Mouse (Mus musculus) embryonic facial prominence, embryonic 15.5 days (tissue): ENCODE measurements around the gene Naa80. TPM values are rescaled to one million over a fixed set of nuclear protein-coding genes. Genes with fewer than 3 reads are reported as not detected.
A peak's percentile ranks its signal among the peaks of the same experiment; 100 is the strongest.

ENCODE experiments used
- ATAC-seq: fragments of 200-750 bp; cut with Nextera tagmentation; 2 replicates; pipeline ENCODE4 v1.8.0; 2017; ENCODE audit warnings: low read depth, moderate TSS enrichment; ENCODE audit not compliant: insufficient number of reproducible peaks, low FRiP score, low TSS enrichment
- H3K27ac ChIP-seq: fragments of 300-500 bp; sonication (generic); replicated peaks from 2 replicates; pipeline ENCODE4 v1.5.1; 2015; ENCODE audit warnings: mild to moderate bottlenecking, inconsistent platforms
- H3K27me3 ChIP-seq: fragments of 300-500 bp; sonication (generic); 2 replicates; pipeline ENCODE4 v1.6.1; 2015; ENCODE audit warnings: inconsistent platforms
- H3K36me3 ChIP-seq: fragments of 300-500 bp; sonication (generic); 2 replicates; pipeline ENCODE4 v1.6.1; 2015; ENCODE audit warnings: mild to moderate bottlenecking, inconsistent platforms
- H3K4me1 ChIP-seq: fragments of 300-500 bp; sonication (generic); 2 replicates; pipeline ENCODE4 v1.6.1; 2015; ENCODE audit warnings: inconsistent platforms
- H3K4me2 ChIP-seq: fragments of 300-500 bp; sonication (generic); replicated peaks from 2 replicates; pipeline ENCODE4 v1.6.1; 2015; ENCODE audit warnings: mild to moderate bottlenecking, inconsistent platforms
- H3K4me3 ChIP-seq: fragments of 300-500 bp; sonication (generic); replicated peaks from 2 replicates; pipeline ENCODE4 v1.5.1; 2015; ENCODE audit warnings: mild to moderate bottlenecking, inconsistent platforms
- H3K9ac ChIP-seq: fragments of 300-500 bp; sonication (generic); 2 replicates; pipeline ENCODE4 v1.6.1; 2015; ENCODE audit warnings: inconsistent platforms
- H3K9me3 ChIP-seq: fragments of 300-500 bp; sonication (generic); replicated peaks from 2 replicates; pipeline ENCODE4 v1.6.1; 2016; ENCODE audit warnings: inconsistent platforms
- WGBS: fragments of 180-500 bp; shearing (Covaris S2); methylation state at CpG from one replicate; pipeline ENCODE4 v1.1.7; 2015; 5-methylcytosine and 5-hydroxymethylcytosine counted together
- polyA plus RNA-seq: library from polyadenylated mRNA; unstranded; fragments of >200 nt; fragmentation: Nextera tagmentation; extraction: Ambion mirVana; gene quantifications from 2 replicates; pipeline ENCODE4 v1.2.1, GENCODE M21; 2015

Gene Naa80
- polyA plus RNA-seq, 1 experiment from 2014 or later, result 22.8 TPM

DNA sequence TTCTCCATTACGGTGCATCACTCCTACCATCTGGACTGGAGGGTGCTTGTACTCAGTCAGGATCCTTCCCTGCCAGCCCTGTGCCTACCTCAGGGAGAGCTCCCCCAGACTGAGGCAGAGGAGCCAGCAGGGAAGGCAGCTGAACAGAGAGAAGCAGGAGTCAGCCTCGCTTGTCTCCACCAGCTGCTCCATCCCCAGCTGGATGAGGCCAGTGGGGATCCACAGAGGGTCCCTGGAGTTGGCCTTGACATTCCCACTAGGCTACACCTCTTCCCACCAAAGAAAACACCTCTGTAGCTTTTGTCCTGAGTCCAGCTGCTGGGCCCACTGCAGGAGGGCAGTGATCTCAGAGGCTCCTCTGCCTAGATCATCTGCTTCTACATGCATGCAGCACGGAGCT, 46.3 kb downstream of the Naa80 start:
- Histone ChIP-seq H3K27ac (peak overlapping the region; percentile 94; the same call in 1 of the 2 replicates), H3K4me2 (no peak overlapping the region), H3K9me3 (no peaks in the 10 kb centered on the region), H3K9ac (no peak overlapping the region), H3K4me1 (peaks cover 69% of the 10 kb centered on the region), H3K36me3 (peaks cover 44% of the 10 kb centered on the region), H3K4me3 (no peak overlapping the region), H3K27me3 (no peaks in the 10 kb centered on the region)
- WGBS, result 82% methylated on average over 3 of the region's 3 CpGs
- ATAC-seq, result no peak

DNA sequence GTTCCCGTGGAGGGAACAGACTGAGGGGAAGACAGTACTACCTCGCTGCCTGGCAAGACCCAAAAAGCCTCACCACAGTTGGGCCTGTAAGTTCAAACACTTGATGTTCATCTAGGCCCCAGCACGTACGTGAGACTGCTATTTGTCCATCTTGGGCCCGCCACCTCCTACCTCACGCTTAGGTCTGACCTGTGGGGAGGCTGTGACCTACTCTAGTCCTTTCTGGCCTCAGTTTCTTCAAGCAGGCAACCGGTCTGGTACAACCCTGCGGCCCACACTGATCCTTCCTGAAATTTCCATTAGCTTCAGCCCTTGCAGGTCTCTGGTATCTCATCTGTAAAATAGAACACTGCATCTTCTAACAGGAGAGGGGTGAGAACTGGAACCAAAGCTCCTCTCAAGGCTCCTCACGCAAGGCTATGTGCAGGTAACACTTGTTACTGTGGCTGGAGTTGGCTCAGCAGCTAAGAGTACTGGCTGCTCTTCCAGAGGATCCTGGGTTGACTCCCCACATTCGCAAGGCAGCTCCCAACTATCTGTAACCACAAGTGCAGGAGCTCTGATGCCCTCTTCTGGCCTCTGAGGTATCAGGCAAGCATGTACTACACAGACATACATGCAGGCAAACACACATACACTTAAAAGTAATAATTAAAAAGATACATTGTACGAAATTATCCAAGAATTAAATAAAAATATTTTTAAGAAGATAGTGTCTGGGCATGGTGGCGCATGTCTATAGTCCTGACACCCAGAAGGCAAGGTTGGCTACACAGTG, 46.9 kb downstream of the Naa80 start:
- Histone ChIP-seq H3K9me3 (no peaks in the 10 kb centered on the region), H3K27me3 (no peaks in the 10 kb centered on the region), H3K4me2 (no peak overlapping the region), H3K4me1 (peaks cover 70% of the 10 kb centered on the region), H3K27ac (peak overlapping the region; percentile 94), H3K9ac (no peak overlapping the region), H3K4me3 (no peak overlapping the region), H3K36me3 (peaks cover 38% of the 10 kb centered on the region)
- 89% methylated on average over 12 of the region's 12 CpGs for WGBS
- no peak for ATAC-seq

DNA sequence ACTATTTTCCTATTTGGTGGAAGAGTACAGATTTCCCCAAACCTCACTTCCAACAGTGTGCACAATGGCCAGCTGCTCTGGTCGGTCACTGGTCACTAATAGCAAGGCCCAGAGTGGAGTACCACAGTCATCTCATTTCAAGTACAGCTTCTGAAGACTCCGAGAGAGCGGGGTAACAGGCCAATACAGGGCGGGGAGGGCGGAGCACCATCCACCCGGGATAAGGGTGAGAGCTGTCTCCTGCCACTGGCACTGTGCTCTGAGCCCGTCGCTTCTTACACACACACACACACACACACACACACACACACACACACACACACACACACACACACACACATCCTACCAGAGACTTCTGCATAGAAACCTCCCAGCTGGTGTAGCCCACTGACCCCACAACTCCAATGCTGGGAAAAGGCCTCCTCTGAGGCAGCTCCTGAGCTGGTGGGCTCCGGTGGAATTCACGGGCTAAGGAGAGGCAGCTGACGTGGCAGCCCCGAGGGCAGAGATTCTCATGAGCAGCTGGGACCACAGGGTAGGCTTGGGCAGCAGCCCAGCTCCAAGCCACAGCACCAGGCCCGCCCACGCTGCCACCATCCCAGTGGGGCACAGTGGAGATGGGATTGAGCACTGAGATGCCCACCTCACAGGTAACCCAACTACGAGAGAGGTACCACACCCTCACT, 47.6 kb downstream of the Naa80 start:
- peak; percentile 71 for ATAC-seq
- 28% methylated on average over 15 of the region's 15 CpGs for whole genome bisulfite sequencing
- peak overlapping the region; percentile 94 for H3K27ac ChIP-seq
- H3K36me3 ChIP-seq, result peaks cover 38% of the 10 kb centered on the region
- H3K27me3 ChIP-seq, result no peaks in the 10 kb centered on the region
- H3K9me3 ChIP-seq, result no peaks in the 10 kb centered on the region
- peak overlapping the region; percentile 2; the same call in 1 of the 2 replicates for H3K9ac ChIP-seq
- H3K4me1 ChIP-seq, result peaks cover 73% of the 10 kb centered on the region
- H3K4me2 ChIP-seq, result peak overlapping the region; percentile 38
- peak overlapping the region; percentile 22 for H3K4me3 ChIP-seq

DNA sequence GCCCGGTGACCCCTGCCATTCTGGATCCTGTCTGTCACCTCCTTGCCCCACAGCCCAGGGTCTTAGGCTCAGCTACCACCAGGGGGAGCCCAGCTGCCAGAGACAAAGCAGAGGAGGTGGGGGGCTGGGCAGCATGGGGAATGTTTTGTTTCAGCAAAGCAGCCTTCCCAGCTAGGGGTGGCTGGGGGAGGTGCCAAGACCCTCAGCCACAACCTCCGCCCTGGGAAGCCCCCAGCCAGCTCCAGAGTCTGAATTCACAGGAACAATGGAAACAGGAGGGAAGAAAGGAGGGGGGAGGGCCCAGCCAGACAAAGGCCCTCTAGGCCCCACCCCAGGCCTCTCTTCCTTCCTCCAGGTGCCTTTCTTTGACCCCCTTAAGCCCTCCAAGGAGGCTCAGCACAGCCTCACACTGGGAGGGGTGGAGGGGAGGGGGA, 48.2 kb downstream of the Naa80 start:
- no peaks in the 10 kb centered on the region for H3K9me3 ChIP-seq
- peaks cover 37% of the 10 kb centered on the region for H3K36me3 ChIP-seq
- ATAC-seq, result peak; percentile 63
- WGBS, result 0% methylated on average over 2 of the region's 2 CpGs
- no peaks in the 10 kb centered on the region for H3K27me3 ChIP-seq
- peak overlapping the region; percentile 38 for H3K4me2 ChIP-seq
- H3K4me3 ChIP-seq, result peak overlapping the region; percentile 22
- peaks cover 79% of the 10 kb centered on the region for H3K4me1 ChIP-seq
- peak overlapping the region; percentile 2; the same call in 1 of the 2 replicates for H3K9ac ChIP-seq
- peak overlapping the region; percentile 94 for H3K27ac ChIP-seq

DNA sequence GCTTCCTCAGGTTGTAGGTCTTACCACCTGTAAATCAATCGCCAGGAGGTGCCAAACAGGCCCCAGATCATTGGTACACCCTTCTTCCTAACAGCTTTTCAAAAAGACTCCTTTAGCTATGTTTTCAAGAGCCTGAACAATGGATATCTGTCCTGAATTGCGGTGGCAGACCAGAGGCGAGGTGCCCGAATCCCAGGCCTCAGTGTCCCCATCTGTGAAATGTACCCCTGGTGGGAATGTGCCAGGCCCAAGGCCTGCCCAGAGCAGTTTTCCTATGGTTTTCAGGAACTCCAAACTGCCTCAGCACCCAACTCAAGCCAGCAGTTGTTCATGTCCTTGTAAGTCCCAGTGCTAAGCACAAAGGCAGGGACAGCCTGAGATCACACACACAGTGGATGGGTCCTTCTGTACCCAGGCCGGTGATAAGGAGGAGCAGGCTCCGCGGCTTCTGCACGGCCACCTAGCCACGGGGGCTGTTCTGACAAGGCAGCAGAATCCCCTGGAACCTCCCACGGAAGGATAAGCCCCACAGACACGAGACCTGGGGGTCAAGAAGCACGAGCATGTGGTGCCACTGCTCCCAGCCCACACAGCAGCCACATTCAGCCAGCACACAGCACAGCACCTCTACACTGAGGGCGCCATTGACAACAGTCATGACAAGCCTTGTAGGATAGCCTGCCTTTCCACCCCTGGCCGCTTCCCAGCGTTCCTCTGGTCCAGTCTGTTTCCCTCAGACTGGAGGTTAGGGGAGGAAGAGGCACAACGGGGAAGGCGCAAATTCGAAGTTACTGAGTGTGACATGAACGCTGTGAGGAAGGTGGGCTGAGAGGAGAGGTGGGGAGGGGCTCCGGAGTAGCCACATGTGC, 48.9 kb downstream of the Naa80 start:
- Histone ChIP-seq H3K9me3 (no peaks in the 10 kb centered on the region), H3K4me3 (no peak overlapping the region), H3K4me1 (peaks cover 86% of the 10 kb centered on the region), H3K36me3 (peaks cover 29% of the 10 kb centered on the region), H3K9ac (peak overlapping the region; percentile 2; the same call in 1 of the 2 replicates), H3K27ac (peak overlapping the region; percentile 94), H3K4me2 (peak overlapping the region; percentile 38), H3K27me3 (no peaks in the 10 kb centered on the region)
- 41% methylated on average over 20 of the region's 20 CpGs for WGBS
- ATAC-seq, result no peak

DNA sequence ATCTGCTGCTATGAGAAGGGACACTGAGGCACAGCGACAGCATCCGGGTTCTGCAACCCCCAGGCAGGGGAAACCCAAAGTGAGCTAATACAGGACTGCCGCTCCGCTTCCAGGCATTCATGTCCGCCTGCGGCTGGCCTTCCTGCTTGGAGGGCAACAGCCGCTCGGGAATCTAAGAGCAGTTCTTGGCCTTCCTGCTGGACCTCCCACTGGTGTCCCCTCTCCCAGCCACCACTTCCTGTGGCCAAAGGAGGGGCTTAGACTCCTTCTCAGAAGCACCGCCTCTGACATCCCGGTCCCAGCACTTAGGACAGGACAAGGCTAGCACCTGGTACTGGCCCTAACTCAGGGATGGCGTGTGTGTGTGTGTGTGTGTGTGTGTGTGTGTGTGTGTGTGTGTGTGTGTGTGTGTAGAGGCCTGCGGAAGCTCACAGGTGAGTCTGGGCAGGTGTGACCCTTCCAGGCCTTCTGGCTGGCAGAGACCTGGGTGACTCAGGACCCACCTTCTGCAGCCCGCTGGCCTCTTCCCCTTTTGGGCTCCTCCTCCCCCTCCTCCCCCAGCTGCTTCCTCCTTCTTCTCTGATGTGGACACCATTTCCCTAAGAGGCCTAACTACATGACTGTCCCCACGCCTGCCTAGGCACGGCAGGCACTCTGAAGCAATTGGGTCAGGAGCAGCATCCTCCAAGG, 50.2 kb downstream of the Naa80 start:
- Histone ChIP-seq H3K4me2 (peak overlapping the region; percentile 17), H3K9ac (0 out of 2 replicates have a peak overlapping the region, but pooled peaks have one; percentile 4), H3K4me1 (peaks cover 94% of the 10 kb centered on the region), H3K4me3 (no peak overlapping the region), H3K27me3 (no peaks in the 10 kb centered on the region), H3K27ac (peak overlapping the region; percentile 94), H3K9me3 (no peaks in the 10 kb centered on the region), H3K36me3 (peaks cover 17% of the 10 kb centered on the region)
- no peak for ATAC-seq
- WGBS, result 54% methylated on average over 15 of the region's 15 CpGs

DNA sequence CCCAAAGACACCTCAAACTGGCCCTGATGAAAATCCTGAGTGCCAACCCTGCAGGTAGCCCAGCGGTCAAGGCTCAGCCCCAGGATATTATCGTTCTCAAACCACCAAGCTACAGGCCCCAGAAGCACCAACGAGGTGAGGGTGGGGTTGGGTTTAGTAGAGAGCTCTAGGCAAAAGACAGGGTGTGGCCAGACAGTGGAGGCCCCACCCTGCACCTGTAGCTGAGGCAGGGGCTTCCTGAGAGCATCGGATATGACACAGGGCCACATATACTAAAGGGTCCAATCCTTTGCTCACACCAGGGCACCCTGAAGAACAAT, 50.7 kb downstream of the Naa80 start:
- H3K4me2 ChIP-seq, result peak overlapping the region; percentile 17
- H3K4me3 ChIP-seq, result no peak overlapping the region
- no peak overlapping the region for H3K9ac ChIP-seq
- peak overlapping the region; percentile 94 for H3K27ac ChIP-seq
- H3K27me3 ChIP-seq, result no peaks in the 10 kb centered on the region
- no peaks in the 10 kb centered on the region for H3K9me3 ChIP-seq
- WGBS, result 32% methylated on average over 4 of the region's 4 CpGs
- peaks cover 94% of the 10 kb centered on the region for H3K4me1 ChIP-seq
- ATAC-seq, result no peak
- peaks cover 12% of the 10 kb centered on the region for H3K36me3 ChIP-seq

DNA sequence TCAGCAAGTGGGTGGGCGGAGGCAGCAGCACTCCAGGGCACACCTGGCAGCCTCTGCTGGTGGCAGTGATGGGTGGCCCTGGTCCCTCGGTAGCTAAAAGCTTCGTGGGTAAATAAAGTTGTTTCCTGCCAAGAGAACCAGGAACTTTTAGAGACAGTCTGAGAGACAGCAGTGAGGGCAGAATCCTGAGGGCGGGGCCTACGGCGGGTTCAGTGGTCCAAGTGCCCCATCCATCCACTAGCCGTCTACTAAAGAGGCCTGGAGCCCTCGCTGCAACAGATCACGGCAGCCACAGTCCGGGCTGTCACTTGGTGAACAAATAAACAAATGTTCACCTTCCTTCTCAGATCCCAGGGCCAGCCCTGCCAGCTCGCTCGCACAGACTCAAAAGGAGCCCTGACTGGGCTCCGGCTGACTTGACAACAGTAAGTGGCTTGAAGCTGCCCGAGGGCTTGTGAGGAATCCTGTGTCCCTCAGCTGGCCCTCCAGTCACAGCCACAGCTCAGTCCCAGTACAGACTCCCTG, 51.3 kb downstream of the Naa80 start:
- peak overlapping the region; percentile 15; the same call in 1 of the 2 replicates for H3K4me3 ChIP-seq
- H3K27ac ChIP-seq, result peak overlapping the region; percentile 94
- H3K9me3 ChIP-seq, result no peaks in the 10 kb centered on the region
- peaks cover 8% of the 10 kb centered on the region for H3K36me3 ChIP-seq
- no peak for ATAC-seq
- H3K4me1 ChIP-seq, result peaks cover 91% of the 10 kb centered on the region
- 17% methylated on average over 14 of the region's 14 CpGs for WGBS
- H3K27me3 ChIP-seq, result no peaks in the 10 kb centered on the region
- H3K9ac ChIP-seq, result no peak overlapping the region
- H3K4me2 ChIP-seq, result peak overlapping the region; percentile 36

DNA sequence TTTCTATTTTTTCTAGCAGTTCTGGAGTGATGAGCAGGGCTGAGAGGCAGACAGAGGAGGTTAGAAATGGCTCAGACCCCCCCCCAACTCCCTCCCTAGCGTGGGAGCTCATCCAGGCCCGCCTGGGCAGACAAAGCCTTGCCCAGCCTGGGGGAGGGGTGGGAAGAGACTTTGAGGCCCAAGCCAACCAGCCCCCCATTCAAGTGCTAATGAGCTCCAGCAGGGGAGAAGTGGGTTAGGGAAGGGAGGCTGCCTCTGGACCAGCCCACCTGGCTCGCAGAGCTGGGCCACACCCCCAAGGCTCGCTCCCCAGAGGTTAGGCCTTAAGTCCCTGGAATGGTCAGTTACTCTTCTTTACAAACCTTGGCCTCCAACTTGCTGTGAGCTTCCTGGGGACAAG, 51.9 kb downstream of the Naa80 start:
- peak overlapping the region; percentile 36 for H3K4me2 ChIP-seq
- peaks cover 88% of the 10 kb centered on the region for H3K4me1 ChIP-seq
- H3K27me3 ChIP-seq, result no peaks in the 10 kb centered on the region
- peak overlapping the region; percentile 15; the same call in 1 of the 2 replicates for H3K4me3 ChIP-seq
- no peaks in the 10 kb centered on the region for H3K9me3 ChIP-seq
- no peak overlapping the region for H3K9ac ChIP-seq
- 0 out of 2 replicates have a peak, but pooled peaks cover 1% of the 10 kb centered on the region for H3K36me3 ChIP-seq
- no peak for ATAC-seq
- H3K27ac ChIP-seq, result peak overlapping the region; percentile 94
- 3% methylated on average over 4 of the region's 4 CpGs for WGBS

DNA sequence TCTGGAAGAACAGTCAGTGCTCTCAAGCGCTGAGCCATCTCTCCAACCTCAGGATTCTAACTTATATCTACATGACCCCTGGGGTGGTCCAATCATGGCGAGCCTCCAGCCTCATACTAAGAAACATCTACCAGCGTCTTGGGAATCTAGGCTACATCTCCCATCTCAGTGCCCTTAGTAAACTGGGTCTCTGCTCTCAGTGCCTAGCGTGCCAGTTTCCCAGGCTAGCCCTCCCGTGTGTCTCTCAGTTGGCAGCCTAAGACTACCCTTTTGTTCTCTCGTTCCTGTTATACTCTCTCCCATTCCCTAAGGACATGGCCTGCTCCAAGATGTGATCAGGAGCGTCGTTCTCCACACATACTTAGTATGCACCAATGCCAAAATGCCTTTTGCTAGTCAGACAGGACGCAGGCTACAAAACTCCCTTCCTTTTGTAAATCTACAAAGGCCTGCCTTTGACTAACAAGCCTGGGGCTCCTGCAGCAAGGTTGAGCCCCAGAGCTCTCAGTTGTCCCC, 52.7 kb downstream of the Naa80 start:
- Histone ChIP-seq H3K9ac (no peak overlapping the region), H3K9me3 (no peaks in the 10 kb centered on the region), H3K27me3 (no peaks in the 10 kb centered on the region), H3K4me2 (peak overlapping the region; percentile 95), H3K4me3 (no peak overlapping the region), H3K4me1 (peaks cover 87% of the 10 kb centered on the region), H3K36me3 (no peaks in the 10 kb centered on the region), H3K27ac (peak overlapping the region; percentile 94)
- no peak for ATAC-seq
- 61% methylated on average over 9 of the region's 9 CpGs for WGBS
